Mouse (Mus musculus) liver, embryonic 12.5 days (tissue): ENCODE measurements at regions not wholly inside any gene's neighbourhood (a gene's known extent, or its start where the extent isn't known, plus 50 kb on each side); places are given as distances from the start of the nearest gene placed in this dataset.
"Not testable (repeated sequence)": the region's sequence is repeated elsewhere in the genome, so short reads cannot be mapped to it uniquely, and the experiment has no call there.

Experiments used
- ATAC-seq: fragments of 200-750 bp; cut with Nextera tagmentation; 2 replicates; pipeline ENCODE4 v1.8.0; 2017; ENCODE audit warnings: moderate number of reproducible peaks, mild to moderate bottlenecking, moderate library complexity
- H3K27ac ChIP-seq: fragments of 300-500 bp; sonication (generic); 2 replicates; pipeline ENCODE4 v1.5.1; 2016; ENCODE audit warnings: mild to moderate bottlenecking
- H3K27me3 ChIP-seq: fragments of 300-500 bp; sonication (generic); replicated peaks from 2 replicates; pipeline ENCODE4 v1.6.1; 2016; ENCODE audit warnings: mild to moderate bottlenecking, moderate library complexity
- H3K36me3 ChIP-seq: fragments of 300-500 bp; sonication (generic); 2 replicates; pipeline ENCODE4 v1.6.1; 2016; ENCODE audit warnings: mild to moderate bottlenecking, moderate library complexity
- H3K4me1 ChIP-seq: fragments of 300-500 bp; sonication (generic); 2 replicates; pipeline ENCODE4 v1.6.1; 2016
- H3K4me2 ChIP-seq: fragments of 300-500 bp; sonication (generic); 2 replicates; pipeline ENCODE4 v1.6.1; 2016; ENCODE audit warnings: mild to moderate bottlenecking, moderate library complexity
- H3K4me3 ChIP-seq: fragments of 300-500 bp; sonication (generic); 2 replicates; pipeline ENCODE4 v1.5.1; 2016; ENCODE audit warnings: mild to moderate bottlenecking, moderate library complexity
- H3K9ac ChIP-seq: fragments of 300-500 bp; sonication (generic); 2 replicates; pipeline ENCODE4 v1.6.1; 2016; ENCODE audit warnings: mild to moderate bottlenecking, moderate library complexity
- H3K9me3 ChIP-seq: fragments of 300-500 bp; sonication (generic); replicated peaks from 2 replicates; pipeline ENCODE4 v1.6.1; 2016; ENCODE audit warnings: mild to moderate bottlenecking, moderate library complexity
- WGBS: fragments of 180-500 bp; shearing (Covaris S2); methylation state at CpG from one replicate; pipeline ENCODE4 v1.1.7; 2016; ENCODE audit not compliant: insufficient replicate concordance; 5-methylcytosine and 5-hydroxymethylcytosine counted together

- Histone ChIP-seq H3K36me3 (no peaks in the 10 kb centered on the region), H3K9me3 (no peaks in the 10 kb centered on the region), H3K4me1 (no peaks in the 10 kb centered on the region), H3K4me3 (no peak overlapping the region), H3K27ac (no peak overlapping the region), H3K9ac (no peak overlapping the region), H3K4me2 (no peak overlapping the region), H3K27me3 (no peaks in the 10 kb centered on the region)
- ATAC-seq = no peak
Observed at GRCm38 (mm10) chr10:123919054-123919453, 655.3 kb downstream of the Fam19a2 start.

- no peak overlapping the region for H3K4me3 ChIP-seq
- H3K4me2 ChIP-seq = no peak overlapping the region
- H3K27me3 ChIP-seq = no peaks in the 10 kb centered on the region
- no peak overlapping the region for H3K27ac ChIP-seq
- H3K9ac ChIP-seq = no peak overlapping the region
- no peaks in the 10 kb centered on the region for H3K9me3 ChIP-seq
- WGBS = 26% methylated on average over 1 of the region's 1 CpGs
- no peaks in the 10 kb centered on the region for H3K4me1 ChIP-seq
- H3K36me3 ChIP-seq = no peaks in the 10 kb centered on the region
- no peak for ATAC-seq
Observed at GRCm38 (mm10) chr10:123929955-123930354, 666.2 kb downstream of the Fam19a2 start.

- 64% methylated on average over 4 of the region's 4 CpGs for WGBS
- H3K36me3 ChIP-seq, H3K27me3 ChIP-seq, H3K4me3 ChIP-seq, H3K9me3 ChIP-seq, H3K4me2 ChIP-seq, H3K4me1 ChIP-seq, ATAC-seq, H3K27ac ChIP-seq, H3K9ac ChIP-seq: not testable (repeated sequence)
Observed at GRCm38 (mm10) chr10:123938732-123939131, 674.9 kb downstream of the Fam19a2 start.
